In the genomic region with DNA sequence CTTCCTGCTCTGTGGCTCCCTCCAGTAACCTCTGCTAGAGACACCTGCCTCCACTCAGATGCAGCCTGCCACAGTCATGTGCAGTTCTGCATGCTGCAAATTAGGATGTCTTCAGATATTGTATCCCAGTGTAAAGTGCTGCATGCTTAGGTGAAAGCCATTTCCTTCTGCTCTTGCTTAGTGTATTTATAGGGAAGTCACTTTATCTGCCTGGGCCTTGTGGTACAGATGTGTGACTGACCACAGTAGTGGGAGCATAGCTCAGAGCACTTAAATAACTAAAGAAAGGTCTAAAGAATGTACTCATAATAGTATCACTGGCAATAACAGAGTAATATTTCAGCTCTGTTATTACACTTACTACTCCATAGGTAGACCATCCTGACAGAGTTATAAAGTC, we compare ENCODE assay signal across 9 mouse cellular contexts.
"Had no signal": no experiment of that assay in that cellular context is flagged by ENCODE, and none has a peak within 500 bp of the region (broad histone marks: within the 10 kb centered on the region; RNA-seq: fewer than 3 reads in every experiment).

No protein-coding gene starts in this region.

- DNase-seq: lung, adult 18-20 months; lung, postnatal 14 days; lung, postnatal 36 days; midbrain, embryonic 14.5 days; retina, postnatal 1 day; right cerebral cortex, adult 18-20 months had no signal

- ATAC-seq: liver, embryonic 12.5 days; lung, postnatal 0 days; midbrain, embryonic 16.5 days had no signal
